Mouse (Mus musculus): Measurements from ENCODE around the gene Ripor2. TPM values are rescaled to one million over a fixed set of nuclear protein-coding genes. Genes with fewer than 3 reads are reported as not detected.

Ripor2 gene
- polyA plus RNA-seq, 2 experiments, result 2.1 TPM

DNA sequence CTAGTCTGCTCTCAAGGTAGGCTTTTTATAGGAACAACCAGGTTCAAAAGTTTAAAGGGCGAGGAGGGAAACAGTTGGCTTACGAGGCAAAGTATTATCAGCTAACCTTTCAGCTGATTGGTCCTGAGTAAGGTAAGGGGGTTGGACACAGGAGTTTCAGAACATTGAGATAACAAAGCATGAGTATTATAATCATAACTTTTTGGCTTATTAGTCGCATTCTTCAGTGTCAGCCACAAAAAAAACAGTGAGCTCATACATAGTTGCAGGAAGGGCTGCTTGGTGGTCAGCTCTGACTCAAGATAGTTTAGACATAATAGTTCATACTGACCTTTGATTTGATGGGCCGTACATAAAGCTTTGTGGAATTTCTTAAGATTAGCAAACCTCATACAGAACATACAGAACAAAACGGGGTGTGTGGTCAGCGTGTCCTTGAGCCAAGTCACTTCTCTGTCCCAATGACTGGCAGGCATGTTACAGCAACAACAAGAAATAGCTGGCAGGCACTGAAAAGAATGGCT is 153.7 kb downstream of the Ripor2 start:
- ATAC-seq (ENCODE audit: insufficient read depth), result no peak
- no peak overlapping the region for H3K4me3 ChIP-seq (ENCODE audit: insufficient read depth in 1 of 2, low read depth in 2 of 2, low read length in 2 of 2)
- no peak for DNase-seq (ENCODE audit: low read depth in 3 of 3, low spot score in 3 of 3)
- H3K4me1 ChIP-seq (replicated peaks; ENCODE audit: control insufficient read depth in 2 of 2, insufficient read depth in 2 of 2, low read length in 1 of 2), result no peaks in the 10 kb centered on the region
- H3K27ac ChIP-seq, result no peak overlapping the region
- TF ChIP-seq EP300 (IDR thresholded peaks at IDR 0.05; ENCODE audit: low read depth) (no peak), CTCF (IDR thresholded peaks at IDR 0.05; ENCODE audit: low read depth) (no peak)
- no peaks in the 10 kb centered on the region for H3K9me3 ChIP-seq (ENCODE audit: control insufficient read depth, low read length)
- H3K36me3 ChIP-seq (replicated peaks; ENCODE audit: control insufficient read depth, insufficient read depth, low read depth), result no peaks in the 10 kb centered on the region
- H3K4me2 ChIP-seq (ENCODE audit: low read depth), result no peak overlapping the region
- WGBS (ENCODE audit: insufficient replicate concordance), result 77% methylated on average over 6 of the region's 6 CpGs
- H3K9ac ChIP-seq (replicated peaks), result no peak overlapping the region
- H3K27me3 ChIP-seq (ENCODE audit: control insufficient read depth, insufficient read depth, low read length), result no peaks in the 10 kb centered on the region

DNA sequence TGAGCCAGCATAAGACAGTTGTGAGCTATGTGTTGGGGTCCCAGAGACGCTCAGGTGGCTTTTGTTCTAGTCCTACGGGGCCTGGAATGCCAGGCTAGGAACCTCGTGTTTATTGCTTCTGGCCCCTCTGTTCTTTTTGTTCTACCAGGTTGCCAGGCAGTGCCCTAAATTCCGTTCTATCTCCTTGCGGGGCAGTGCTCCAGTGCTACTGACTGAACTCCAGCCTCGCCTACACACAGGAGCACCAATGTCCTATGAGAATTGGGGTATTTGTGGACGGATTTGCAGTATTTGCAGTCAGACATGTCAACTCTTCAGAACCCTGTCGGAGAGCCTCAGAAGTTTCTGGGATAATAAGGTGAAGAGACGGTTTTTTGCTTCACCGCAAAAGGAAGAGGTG is 159.0 kb downstream of the Ripor2 start, which contains the start of gene Armh2:
Armh2 (plus strand) TSS at position 205 of the 400 bp plus-strand sequence.
- Histone ChIP-seq H3K4me1 (replicated peaks; ENCODE audit: control insufficient read depth in 2 of 2, insufficient read depth in 2 of 2, low read length in 1 of 2) (no peaks in the 10 kb centered on the region), H3K9me3 (ENCODE audit: control insufficient read depth, low read length) (no peaks in the 10 kb centered on the region), H3K9ac (replicated peaks) (no peak within 1 kb of the TSS), H3K36me3 (replicated peaks; ENCODE audit: control insufficient read depth, insufficient read depth, low read depth) (no peaks in the 10 kb centered on the region), H3K27me3 (ENCODE audit: control insufficient read depth, insufficient read depth, low read length) (no peaks in the 10 kb centered on the region), H3K27ac (no peak within 1 kb of the TSS), H3K4me3 (ENCODE audit: insufficient read depth in 1 of 2, low read depth in 2 of 2, low read length in 2 of 2) (no peak within 1 kb of the TSS), H3K4me2 (ENCODE audit: low read depth) (no peak within 1 kb of the TSS)
- no peak for TF ChIP-seq CTCF (IDR thresholded peaks at IDR 0.05; ENCODE audit: low read depth)
- no peak for TF ChIP-seq EP300 (IDR thresholded peaks at IDR 0.05; ENCODE audit: low read depth)
- no peak for DNase-seq (ENCODE audit: low read depth in 3 of 3, low spot score in 3 of 3)
- no peak for ATAC-seq (ENCODE audit: insufficient read depth)
- WGBS (ENCODE audit: insufficient replicate concordance), result 83% methylated on average over 10 of the region's 10 CpGs

DNA sequence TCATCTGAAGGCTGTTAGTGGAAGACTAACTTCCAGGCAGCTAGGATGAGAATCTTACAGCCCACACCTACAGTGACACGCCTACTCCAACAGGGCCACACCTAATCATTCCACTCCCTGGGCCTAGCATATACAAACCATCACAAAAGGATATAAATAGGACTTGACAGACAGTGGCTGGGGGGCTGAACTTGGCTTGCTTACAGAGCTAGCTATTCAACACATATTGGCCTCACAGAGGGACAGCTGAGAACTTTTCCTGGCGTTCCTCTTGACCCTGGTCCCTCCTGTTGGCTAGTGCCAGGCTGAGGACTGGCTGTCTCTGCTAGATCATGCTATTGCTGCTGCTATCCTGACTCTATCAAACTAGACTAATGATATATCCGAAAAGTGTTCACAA is 165.8 kb downstream of the Ripor2 start:
- no peaks in the 10 kb centered on the region for H3K27me3 ChIP-seq (ENCODE audit: control insufficient read depth, insufficient read depth, low read length)
- H3K27ac ChIP-seq, result no peak overlapping the region
- DNase-seq (ENCODE audit: low read depth in 3 of 3, low spot score in 3 of 3), result no peak
- TF ChIP-seq EP300 (IDR thresholded peaks at IDR 0.05; ENCODE audit: low read depth), result no peak
- TF ChIP-seq CTCF (IDR thresholded peaks at IDR 0.05; ENCODE audit: low read depth), result no peak
- no peak for ATAC-seq (ENCODE audit: insufficient read depth)
- no peak overlapping the region for H3K9ac ChIP-seq (replicated peaks)
- H3K9me3 ChIP-seq (ENCODE audit: control insufficient read depth, low read length), result no peaks in the 10 kb centered on the region
- no peak overlapping the region for H3K4me3 ChIP-seq (ENCODE audit: insufficient read depth in 1 of 2, low read depth in 2 of 2, low read length in 2 of 2)
- WGBS (ENCODE audit: insufficient replicate concordance), result 78% methylated on average over 3 of the region's 3 CpGs
- H3K4me1 ChIP-seq (replicated peaks; ENCODE audit: control insufficient read depth in 2 of 2, insufficient read depth in 2 of 2, low read length in 1 of 2), result no peaks in the 10 kb centered on the region; a peak in 1 of 4 replicates
- no peak overlapping the region for H3K4me2 ChIP-seq (ENCODE audit: low read depth)
- peaks cover 28% of the 10 kb centered on the region for H3K36me3 ChIP-seq (replicated peaks; ENCODE audit: control insufficient read depth, insufficient read depth, low read depth)

DNA sequence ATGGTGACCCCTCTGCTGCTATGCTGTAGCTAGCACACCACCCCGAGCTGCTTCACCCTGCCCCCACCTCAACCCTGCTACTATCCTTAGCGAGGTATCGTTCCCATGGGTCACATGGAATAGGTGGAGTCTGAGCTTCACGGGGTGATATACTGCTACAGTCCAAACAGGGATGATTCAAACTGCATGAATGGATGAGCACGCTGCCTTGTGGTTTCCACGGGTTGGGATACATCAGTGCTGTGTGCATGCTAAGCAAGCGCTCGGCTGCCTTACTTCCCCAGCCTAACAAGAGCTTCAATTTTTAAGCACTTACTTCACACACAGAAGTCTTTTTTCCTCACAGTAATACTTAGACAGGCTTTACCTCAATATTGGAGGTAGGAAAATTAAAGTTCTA is 168.8 kb downstream of the Ripor2 start:
- Histone ChIP-seq H3K4me2 (ENCODE audit: low read depth) (no peak overlapping the region), H3K4me3 (ENCODE audit: insufficient read depth in 1 of 2, low read depth in 2 of 2, low read length in 2 of 2) (no peak overlapping the region), H3K4me1 (replicated peaks; ENCODE audit: control insufficient read depth in 2 of 2, insufficient read depth in 2 of 2, low read length in 1 of 2) (no peaks in the 10 kb centered on the region; a peak in 1 of 4 replicates), H3K36me3 (replicated peaks; ENCODE audit: control insufficient read depth, insufficient read depth, low read depth) (peaks cover 55% of the 10 kb centered on the region), H3K27ac (no peak overlapping the region), H3K9me3 (ENCODE audit: control insufficient read depth, low read length) (no peaks in the 10 kb centered on the region), H3K9ac (replicated peaks) (no peak overlapping the region), H3K27me3 (ENCODE audit: control insufficient read depth, insufficient read depth, low read length) (no peaks in the 10 kb centered on the region)
- ATAC-seq (ENCODE audit: insufficient read depth) (no peak), DNase-seq (ENCODE audit: low read depth in 3 of 3, low spot score in 3 of 3) (no peak)
- WGBS (ENCODE audit: insufficient replicate concordance), result 85% methylated on average over 8 of the region's 8 CpGs
- TF ChIP-seq CTCF (IDR thresholded peaks at IDR 0.05; ENCODE audit: low read depth) (no peak), EP300 (IDR thresholded peaks at IDR 0.05; ENCODE audit: low read depth) (no peak)

DNA sequence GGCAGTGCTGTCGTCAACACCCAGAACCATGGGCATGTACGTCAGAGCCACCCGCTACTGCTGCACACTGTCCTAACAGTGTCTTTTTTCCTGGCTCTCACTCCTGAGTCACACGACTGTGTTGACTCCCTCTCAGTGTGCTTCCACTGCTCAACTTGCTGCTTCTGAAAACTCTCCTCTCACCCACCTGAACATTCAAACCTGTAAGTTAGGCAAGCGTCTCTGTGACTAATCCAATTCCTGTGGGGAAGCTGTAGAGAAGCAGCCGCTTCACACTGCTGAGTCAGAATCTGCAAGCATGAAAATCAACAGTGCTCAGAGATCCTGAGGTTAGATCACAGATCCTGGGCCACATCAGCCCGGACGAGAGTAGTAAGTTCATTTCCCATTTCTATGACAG is 169.4 kb downstream of the Ripor2 start:
- peaks cover 61% of the 10 kb centered on the region for H3K36me3 ChIP-seq (replicated peaks; ENCODE audit: control insufficient read depth, insufficient read depth, low read depth)
- no peak for ATAC-seq (ENCODE audit: insufficient read depth)

More for the DNA sequence above, 169.4 kb downstream of the Ripor2 start:
- Histone ChIP-seq H3K27me3 (ENCODE audit: control insufficient read depth, insufficient read depth, low read length) (no peaks in the 10 kb centered on the region), H3K4me2 (ENCODE audit: low read depth) (no peak overlapping the region), H3K4me1 (replicated peaks; ENCODE audit: control insufficient read depth in 2 of 2, insufficient read depth in 2 of 2, low read length in 1 of 2) (no peaks in the 10 kb centered on the region; a peak in 1 of 4 replicates), H3K27ac (no peak overlapping the region), H3K4me3 (ENCODE audit: insufficient read depth in 1 of 2, low read depth in 2 of 2, low read length in 2 of 2) (no peak overlapping the region), H3K9ac (replicated peaks) (no peak overlapping the region), H3K9me3 (ENCODE audit: control insufficient read depth, low read length) (no peaks in the 10 kb centered on the region)
- no peak for TF ChIP-seq CTCF (IDR thresholded peaks at IDR 0.05; ENCODE audit: low read depth)
- TF ChIP-seq EP300 (IDR thresholded peaks at IDR 0.05; ENCODE audit: low read depth), result no peak
- WGBS (ENCODE audit: insufficient replicate concordance), result 84% methylated on average over 8 of the region's 8 CpGs
- DNase-seq (ENCODE audit: low read depth in 3 of 3, low spot score in 3 of 3), result no peak
